Mouse (Mus musculus) testis, postnatal 10 days (tissue): ENCODE results near the gene H2al2a.

ENCODE experiments used
- DNase-seq: peaks from one replicate; pipeline ENCODE4 v3.0.0; 2021; ENCODE audit warnings: low spot score

H2al2a gene

GRCm38 (mm10) chr2:17996858-17997257, at the start of gene H2al2a:
Gene H2al2a (minus strand): TSS chr2:17996958.
- DNase-seq: no peak

- no peak for DNase-seq
These were observed 49.4 kb upstream of the H2al2a start for GRCm38 (mm10) chr2:18046186-18046585.

DNA sequence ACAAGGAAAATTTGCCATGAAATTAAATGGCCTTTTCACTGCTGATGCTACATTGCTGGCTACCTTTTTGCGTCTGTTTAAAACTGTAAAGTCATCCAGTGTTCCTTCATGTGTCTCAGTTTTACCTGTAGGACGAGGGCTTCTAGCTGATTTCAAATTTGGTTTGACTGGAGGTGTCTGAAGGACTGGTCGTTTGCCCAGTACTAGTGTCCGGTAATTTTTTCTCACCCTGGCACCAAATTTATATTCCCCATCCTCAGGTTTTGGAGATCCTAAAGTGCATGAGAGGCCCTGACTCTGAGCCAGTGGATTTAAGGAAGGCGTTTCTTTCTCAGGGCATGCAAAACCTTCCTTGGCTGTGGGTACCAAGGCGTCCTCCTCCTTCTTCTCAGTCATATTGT, 49.0 kb upstream of the H2al2a start:
- no peak for DNase-seq

DNA sequence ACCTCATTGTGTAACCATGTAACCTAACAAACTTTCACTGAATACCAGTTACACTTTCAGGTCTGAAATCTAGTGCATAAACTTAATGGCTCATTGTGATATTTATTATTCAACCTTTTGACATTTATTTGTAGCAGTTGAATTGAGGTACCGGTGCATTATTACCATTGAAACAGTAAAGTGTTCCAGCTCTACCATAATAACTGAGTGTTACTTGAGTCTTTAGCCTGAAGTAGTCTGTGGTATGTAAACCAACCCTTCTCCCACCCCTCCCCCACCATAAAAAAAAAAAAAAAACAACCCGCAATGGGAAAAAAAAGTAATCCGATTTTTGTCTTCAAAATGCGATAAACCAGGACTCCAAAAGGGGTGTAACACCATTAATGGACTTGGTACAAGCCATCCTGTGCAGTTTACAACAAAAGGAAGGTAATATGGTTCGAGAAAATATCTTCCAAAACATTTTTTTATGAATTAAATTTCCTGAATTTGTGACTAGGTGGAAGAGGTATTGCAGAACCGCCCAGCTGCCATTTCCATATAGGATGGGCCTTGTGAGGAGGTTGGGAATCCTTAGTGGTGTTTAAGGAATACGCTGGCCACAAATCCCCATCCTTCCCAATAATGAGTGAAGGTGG, 48.5 kb upstream of the H2al2a start:
- no peak for DNase-seq

DNA sequence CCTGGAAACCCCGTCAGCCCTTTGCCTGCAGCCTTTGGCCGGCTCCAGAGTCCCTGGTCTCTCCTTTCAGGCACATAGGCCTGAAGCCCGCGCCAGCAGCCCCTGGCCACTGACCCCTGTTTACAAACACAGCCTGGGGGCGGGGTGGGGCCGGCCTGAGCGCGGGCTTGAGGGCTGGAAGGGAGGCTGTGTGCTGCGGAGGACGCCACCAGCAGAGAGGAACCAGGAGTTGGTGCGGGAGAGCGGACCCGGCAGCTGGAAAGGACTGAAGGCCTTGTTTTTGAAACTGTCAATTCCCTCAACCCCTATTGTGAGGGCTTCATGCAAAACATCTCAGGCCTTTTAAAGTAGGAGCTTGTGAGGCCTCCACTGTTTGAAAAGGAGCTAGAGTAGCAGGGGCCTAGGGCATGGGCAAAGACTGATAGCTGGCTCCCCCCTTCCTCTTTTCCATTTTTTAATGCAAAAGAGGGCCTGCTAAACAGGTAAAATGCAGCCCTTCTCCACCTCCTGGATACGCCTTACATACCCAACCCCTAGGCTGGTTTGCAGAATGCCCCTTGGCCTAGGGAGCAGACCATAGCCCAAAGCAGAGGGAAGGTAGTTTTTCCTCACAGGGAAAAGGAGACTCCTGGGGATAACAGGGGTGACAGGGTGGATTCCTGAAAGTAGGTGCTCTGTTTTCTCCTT, 44.6 kb upstream of the H2al2a start:
- DNase-seq: no peak

DNA sequence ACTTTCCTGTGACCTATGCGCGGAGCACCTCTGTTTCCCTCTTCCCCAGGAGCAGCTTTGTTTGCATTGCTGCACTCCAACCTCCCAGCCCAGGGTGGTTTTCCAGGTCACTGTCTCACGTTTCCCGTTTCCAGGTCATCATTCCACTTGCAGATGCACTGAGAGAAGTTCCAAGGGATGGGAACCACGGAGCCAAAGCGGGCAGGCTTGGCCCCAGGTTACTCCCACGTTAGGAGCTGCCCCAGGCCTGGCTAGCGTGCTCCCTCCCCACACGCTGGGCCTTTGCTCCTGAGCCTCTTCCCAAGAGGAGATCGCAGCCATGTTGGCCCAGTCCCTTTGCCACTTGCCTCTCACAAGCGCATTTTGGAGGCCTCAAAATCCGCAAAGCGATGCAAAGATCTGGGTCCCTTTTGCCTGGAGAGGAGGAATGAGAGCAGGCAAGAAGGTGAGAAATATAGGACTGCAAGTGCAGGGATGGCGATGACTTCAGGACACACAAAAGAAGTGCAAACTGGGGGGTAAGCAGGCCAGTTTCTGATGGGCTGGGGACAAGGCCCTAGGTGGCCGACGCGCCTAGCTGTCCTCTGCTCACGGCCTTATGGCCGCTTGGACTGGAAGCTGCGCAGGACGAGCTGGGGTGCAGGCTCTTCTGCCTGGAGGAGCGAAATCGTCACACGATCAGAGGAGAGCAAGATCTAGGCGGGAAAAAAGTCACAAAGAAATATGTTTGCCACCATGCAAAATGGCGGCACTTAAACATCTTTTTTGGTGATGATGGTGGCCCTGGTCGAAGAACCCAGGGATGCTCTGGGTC, 43.8 kb upstream of the H2al2a start:
- no peak for DNase-seq

GRCm38 (mm10) chr2:18039566-18040290, 43.0 kb upstream of the H2al2a start:
- DNase-seq: no peak

DNA sequence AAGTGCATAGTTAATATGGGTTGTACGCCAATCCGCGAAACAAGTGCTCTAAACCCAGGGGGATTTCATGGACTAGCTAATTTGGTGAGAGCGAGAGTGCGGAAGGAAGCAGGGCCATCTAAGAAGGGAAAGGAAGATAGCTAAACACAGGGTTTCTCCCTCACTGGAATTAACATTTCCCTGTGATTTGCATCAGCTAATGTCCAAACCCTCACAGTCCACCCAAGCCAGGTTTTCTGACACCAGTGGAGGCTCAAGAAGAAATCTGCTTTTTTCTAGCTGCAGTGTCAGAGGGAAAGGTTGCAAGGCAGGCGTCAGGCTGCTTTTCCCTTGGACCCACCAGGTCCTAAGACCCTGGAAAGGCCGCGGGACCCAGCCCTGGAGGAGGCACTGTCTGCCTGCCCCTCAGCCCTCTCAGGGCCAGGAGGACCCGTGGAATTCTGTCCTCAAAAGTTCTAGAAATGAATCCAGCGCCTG, 42.2 kb upstream of the H2al2a start:
- DNase-seq: no peak

- no peak for DNase-seq
These were observed 41.5 kb upstream of the H2al2a start for GRCm38 (mm10) chr2:18038141-18038752.

DNA sequence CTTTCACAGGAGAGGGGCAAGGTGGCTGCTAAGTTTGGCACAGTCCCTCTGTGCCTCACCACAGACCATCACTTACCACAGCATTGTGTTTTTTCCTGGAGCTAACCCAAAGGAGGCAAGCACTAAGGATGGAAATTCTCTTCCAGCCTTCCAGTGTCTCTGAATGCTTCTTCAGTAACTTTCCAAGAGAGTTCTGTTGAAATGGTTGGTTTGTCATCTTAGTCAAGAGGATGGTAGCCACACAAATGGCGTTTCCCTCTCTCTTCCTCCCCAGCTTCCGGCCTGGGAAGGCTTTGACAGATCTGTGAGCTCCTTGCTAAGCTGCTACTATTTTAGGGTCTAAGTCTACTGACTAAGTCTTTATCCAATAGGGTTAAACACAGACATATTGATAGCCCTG, 40.7 kb upstream of the H2al2a start, which contains the start of gene A930004D18Rik:
TSS of gene A930004D18Rik (minus strand) at position 247 of the 400 bp plus-strand sequence.
- DNase-seq: no peak

- DNase-seq: no peak
These were observed 37.9 kb upstream of the H2al2a start for GRCm38 (mm10) chr2:18034371-18035250.

DNA sequence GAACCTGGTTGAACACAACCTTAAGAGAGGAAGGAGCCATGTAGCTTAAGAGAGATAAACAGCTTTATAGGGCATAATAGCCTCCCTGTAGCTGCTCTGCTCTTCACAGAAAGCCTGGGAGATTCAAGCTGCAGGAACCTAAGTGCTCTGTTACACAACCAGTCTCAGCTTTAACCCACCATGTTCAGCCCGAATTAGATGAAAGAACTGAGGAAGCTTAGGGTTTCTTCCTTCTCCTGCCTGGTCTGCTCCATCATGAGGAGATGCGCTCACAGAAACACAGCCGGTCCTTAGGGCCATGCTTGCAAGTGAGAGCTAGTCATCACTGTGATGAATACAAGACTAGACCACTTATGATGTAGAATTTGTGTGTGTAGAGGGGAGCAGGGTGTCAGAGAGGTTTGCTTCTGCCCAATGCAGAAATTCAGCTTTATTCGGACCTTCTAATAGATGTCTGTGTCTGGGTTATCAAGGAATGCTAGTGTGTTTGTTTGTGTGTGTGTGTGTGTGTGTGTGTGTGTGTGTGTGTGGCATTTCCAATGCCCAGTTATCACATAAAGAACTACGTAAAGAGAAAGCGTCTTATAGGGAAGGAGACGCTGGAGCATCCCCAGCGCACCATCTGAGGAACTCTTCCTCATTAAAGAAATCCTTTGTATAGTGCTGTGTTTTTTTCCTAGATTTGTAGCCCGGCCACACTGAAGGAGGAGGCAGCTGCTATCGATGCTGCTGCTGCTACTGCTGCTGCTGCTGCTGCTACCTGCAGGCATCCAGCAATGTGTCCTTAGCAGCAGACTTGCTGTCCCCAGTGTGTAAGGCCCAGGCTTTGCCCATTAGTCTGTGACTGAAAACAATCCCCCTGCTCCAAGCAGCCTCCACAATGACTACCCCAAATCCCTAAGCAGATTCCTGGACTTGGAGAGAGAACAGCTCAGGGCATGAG, 36.7 kb upstream of the H2al2a start:
- no peak for DNase-seq

DNA sequence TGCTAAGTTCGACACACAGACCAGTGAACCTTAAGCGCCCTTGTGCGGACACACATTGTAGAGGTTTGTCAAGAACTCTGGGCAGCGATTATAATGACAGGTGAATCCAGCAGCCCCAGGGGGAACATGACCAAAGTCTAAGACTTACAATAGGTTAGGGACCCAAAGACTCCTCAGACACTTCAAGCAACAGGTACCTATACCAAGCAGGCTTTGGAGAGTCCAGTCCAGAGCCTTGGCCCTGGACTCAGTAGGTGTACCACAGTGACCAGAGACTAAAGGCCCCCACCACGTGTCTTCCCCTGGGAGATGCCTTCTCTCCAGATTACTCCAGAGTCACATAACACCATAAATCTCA, 35.8 kb upstream of the H2al2a start:
- no peak for DNase-seq

GRCm38 (mm10) chr2:18031831-18032537, 35.2 kb upstream of the H2al2a start:
- DNase-seq: peak; percentile 64

- no peak for DNase-seq
These were observed 34.6 kb upstream of the H2al2a start for GRCm38 (mm10) chr2:18031271-18031821.

- DNase-seq: no peak
These were observed 33.8 kb upstream of the H2al2a start for GRCm38 (mm10) chr2:18030581-18030980.

DNA sequence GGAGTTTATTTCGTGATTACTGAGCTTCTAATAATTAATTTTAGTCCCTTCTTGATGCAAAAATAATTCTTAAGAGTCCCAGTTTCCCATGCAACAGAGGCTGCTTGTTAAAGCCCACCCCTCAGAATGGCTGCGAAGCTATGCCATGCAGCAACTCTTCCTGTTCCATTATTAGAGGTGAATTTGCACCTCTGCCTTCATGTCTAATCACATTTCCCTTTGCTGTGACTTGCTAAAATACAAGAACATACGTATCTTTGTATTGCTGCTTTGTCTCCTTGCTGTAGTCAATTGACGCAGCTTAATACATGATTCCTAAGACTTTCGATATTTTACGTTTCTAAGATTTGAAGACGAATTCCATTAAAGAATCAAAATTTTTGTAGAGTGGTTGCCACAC, 32.9 kb upstream of the H2al2a start:
- DNase-seq: no peak

GRCm38 (mm10) chr2:18028140-18029021, 31.6 kb upstream of the H2al2a start:
- peak; percentile 89 for DNase-seq
